Mouse (Mus musculus) embryonic facial prominence, embryonic 12.5 days (tissue): ENCODE data around the gene Ager. TPM values are rescaled to one million over a fixed set of nuclear protein-coding genes. Genes with fewer than 3 reads are reported as not detected.

ENCODE experiments used
- ATAC-seq: fragments of 200-750 bp; cut with Nextera tagmentation; 2 replicates; pipeline ENCODE4 v1.8.0; 2017; ENCODE audit not compliant: insufficient number of reproducible peaks, insufficient read depth, low FRiP score, low TSS enrichment
- H3K27ac ChIP-seq: fragments of 300-500 bp; sonication (generic); 2 replicates; pipeline ENCODE4 v1.5.1; 2016; ENCODE audit warnings: mild to moderate bottlenecking
- H3K27me3 ChIP-seq: fragments of 300-500 bp; sonication (generic); 2 replicates; pipeline ENCODE4 v1.6.1; 2016; ENCODE audit warnings: mild to moderate bottlenecking, moderate library complexity
- H3K36me3 ChIP-seq: fragments of 300-500 bp; sonication (generic); 2 replicates; pipeline ENCODE4 v1.6.1; 2016; ENCODE audit warnings: mild to moderate bottlenecking
- H3K4me1 ChIP-seq: fragments of 300-500 bp; sonication (generic); 2 replicates; pipeline ENCODE4 v1.6.1; 2016
- H3K4me2 ChIP-seq: fragments of 300-500 bp; sonication (generic); replicated peaks from 2 replicates; pipeline ENCODE4 v1.6.1; 2016; ENCODE audit warnings: mild to moderate bottlenecking, moderate library complexity
- H3K4me3 ChIP-seq: fragments of 300-500 bp; sonication (generic); 2 replicates; pipeline ENCODE4 v1.5.1; 2016; ENCODE audit warnings: mild to moderate bottlenecking
- H3K9ac ChIP-seq: fragments of 300-500 bp; sonication (generic); 2 replicates; pipeline ENCODE4 v1.6.1; 2016; ENCODE audit warnings: mild to moderate bottlenecking, moderate library complexity
- H3K9me3 ChIP-seq: fragments of 300-500 bp; sonication (generic); 2 replicates; pipeline ENCODE4 v1.6.1; 2016; ENCODE audit warnings: mild to moderate bottlenecking, moderate library complexity
- WGBS: fragments of 180-500 bp; shearing (Covaris S2); methylation state at CpG from one replicate; pipeline ENCODE4 v1.1.7; 2016; 5-methylcytosine and 5-hydroxymethylcytosine counted together
- polyA plus RNA-seq: library from polyadenylated mRNA; unstranded; fragments of >200 nt; fragmentation: Nextera tagmentation; extraction: Ambion mirVana; gene quantifications from 2 replicates; pipeline ENCODE4 v1.2.1, GENCODE M21; 2016

Gene Ager
- polyA plus RNA-seq = 3.1 and 3.5 TPM in 2 replicates

DNA sequence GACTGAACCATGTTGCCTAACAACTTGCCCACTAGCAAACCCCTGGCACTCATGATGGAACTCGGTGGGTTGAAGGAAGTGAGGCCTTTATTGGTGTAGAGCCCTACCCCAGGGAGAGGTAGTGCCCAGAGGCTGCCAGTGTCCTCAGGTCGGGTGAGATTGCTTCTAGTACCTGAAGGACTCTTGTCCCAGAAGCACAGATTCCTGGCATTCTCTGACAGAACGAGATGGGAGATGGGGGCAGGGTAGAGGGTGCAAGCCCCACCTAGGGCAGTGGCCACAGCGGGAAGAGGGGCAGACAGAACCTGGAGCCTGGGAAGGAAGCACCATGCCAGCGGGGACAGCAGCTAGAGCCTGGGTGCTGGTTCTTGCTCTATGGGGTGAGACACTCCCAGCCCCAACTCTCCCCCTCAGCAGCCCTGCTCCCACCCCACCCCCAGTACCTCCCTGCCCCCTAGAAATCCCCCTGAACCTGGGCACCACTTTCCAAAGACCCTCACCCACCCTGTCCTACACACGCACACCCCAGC lies at the start of gene Ager:
TSS of gene Ager (plus strand) at position 297 of the 530 bp plus-strand sequence.
- peaks cover 44% of the 10 kb centered on the region for H3K36me3 ChIP-seq
- 0 out of 2 replicates have a peak within 1 kb of the TSS, but pooled peaks have one; percentile 54 for H3K27ac ChIP-seq
- no peaks in the 10 kb centered on the region for H3K27me3 ChIP-seq
- WGBS = 21% methylated on average over 6 of the region's 6 CpGs
- no peak for ATAC-seq
- no peak within 1 kb of the TSS for H3K4me2 ChIP-seq
- H3K4me1 ChIP-seq = peaks cover 52% of the 10 kb centered on the region
- 0 out of 2 replicates have a peak within 1 kb of the TSS, but pooled peaks have one; percentile 2 for H3K4me3 ChIP-seq
- H3K9ac ChIP-seq = no peak within 1 kb of the TSS
- H3K9me3 ChIP-seq = no peaks in the 10 kb centered on the region

DNA sequence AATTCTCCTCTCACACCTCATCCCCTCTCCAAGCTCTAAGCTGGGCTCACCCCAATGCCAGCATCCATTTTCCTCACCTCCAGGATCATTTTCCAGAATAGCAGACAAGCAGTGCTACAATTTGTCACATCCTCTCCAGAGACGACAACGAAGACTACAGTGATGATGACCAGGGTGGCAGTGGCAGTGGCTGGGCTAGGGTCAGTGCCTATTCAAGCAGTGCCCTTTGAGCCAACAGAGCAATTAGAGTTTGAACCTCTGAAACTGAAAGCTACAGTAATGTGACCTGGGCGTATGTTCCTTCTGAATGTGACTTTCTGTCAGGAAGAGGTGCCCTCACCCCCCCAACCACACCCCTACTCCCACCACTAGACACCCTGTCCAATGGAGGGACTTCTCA lies 48.5 kb upstream of the Ager start:
- no peaks in the 10 kb centered on the region for H3K36me3 ChIP-seq
- ATAC-seq = no peak
- H3K4me1 ChIP-seq = no peaks in the 10 kb centered on the region
- no peak overlapping the region for H3K4me2 ChIP-seq
- H3K27ac ChIP-seq = no peak overlapping the region
- H3K27me3 ChIP-seq = no peaks in the 10 kb centered on the region
- H3K4me3 ChIP-seq = no peak overlapping the region
- no peaks in the 10 kb centered on the region for H3K9me3 ChIP-seq
- WGBS = 82% methylated on average over 3 of the region's 3 CpGs
- H3K9ac ChIP-seq = no peak overlapping the region

DNA sequence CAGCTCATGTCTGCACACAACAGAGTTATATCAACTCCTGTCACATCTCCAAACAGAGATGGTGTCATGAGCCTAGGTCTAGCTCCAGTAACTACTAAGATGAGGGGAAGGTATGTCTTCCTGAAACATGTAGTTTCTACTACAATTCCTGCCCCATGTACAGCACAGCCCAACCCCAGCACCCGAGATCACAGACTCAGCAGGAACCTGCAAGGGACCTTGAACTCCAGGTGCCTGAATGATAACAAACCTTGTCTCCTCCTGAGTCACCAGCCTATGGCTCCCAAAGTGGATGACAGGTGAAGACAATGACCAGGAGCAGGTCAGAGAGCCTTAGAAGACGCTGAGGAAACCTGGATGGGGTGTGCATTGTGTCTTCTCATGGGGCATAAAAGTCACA lies 47.8 kb upstream of the Ager start:
- no peak overlapping the region for H3K9ac ChIP-seq
- no peaks in the 10 kb centered on the region for H3K27me3 ChIP-seq
- H3K36me3 ChIP-seq = no peaks in the 10 kb centered on the region
- 73% methylated on average over 2 of the region's 2 CpGs for WGBS
- H3K9me3 ChIP-seq = no peaks in the 10 kb centered on the region
- no peak for ATAC-seq
- H3K27ac ChIP-seq = no peak overlapping the region
- no peaks in the 10 kb centered on the region for H3K4me1 ChIP-seq
- no peak overlapping the region for H3K4me3 ChIP-seq
- H3K4me2 ChIP-seq = no peak overlapping the region

DNA sequence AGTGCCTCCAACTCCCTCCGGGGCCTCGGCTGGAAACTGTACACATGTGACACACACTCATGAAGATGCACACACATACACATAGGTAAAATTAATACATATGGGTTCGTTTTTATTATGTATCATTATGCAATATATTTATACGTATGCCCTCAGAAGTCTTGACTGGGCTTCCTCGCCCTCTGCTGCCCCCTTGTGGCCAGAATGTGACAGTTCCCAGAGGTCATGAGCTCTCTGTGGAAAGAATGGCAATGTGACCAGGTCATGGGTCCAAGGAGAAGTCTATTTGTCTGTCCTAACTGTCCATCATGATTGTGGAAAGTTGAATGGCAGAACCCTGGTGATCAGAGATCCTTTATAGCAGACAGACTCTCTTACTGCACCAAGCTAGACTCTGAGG lies 42.2 kb upstream of the Ager start:
- no peak for ATAC-seq

DNA sequence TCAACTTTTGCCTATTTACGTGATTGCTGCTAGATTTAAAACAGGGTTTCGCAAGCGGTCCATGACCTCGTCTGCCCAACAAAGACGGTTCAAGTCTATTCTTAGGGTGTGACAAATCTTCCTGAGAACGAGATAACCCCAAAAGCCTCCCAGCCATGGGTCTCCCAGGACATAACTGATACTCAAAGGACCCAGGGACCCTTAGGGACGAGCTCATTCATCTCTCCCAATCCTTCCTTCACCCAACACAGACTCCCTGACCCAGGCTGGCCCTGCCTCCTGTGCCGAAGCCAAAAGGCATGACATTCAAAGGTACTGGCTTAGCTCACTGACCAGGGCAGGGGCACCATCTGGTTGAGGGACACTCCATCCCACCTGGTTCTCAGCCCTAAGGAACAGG lies 41.3 kb upstream of the Ager start:
- Histone ChIP-seq H3K4me3 (no peak overlapping the region), H3K36me3 (no peaks in the 10 kb centered on the region), H3K4me1 (no peaks in the 10 kb centered on the region), H3K4me2 (no peak overlapping the region), H3K9me3 (no peaks in the 10 kb centered on the region), H3K9ac (no peak overlapping the region), H3K27ac (no peak overlapping the region), H3K27me3 (no peaks in the 10 kb centered on the region)
- no peak for ATAC-seq
- 82% methylated on average over 8 of the region's 8 CpGs for WGBS

More for the DNA sequence above, 42.2 kb upstream of the Ager start:
- H3K4me1 ChIP-seq = no peaks in the 10 kb centered on the region
- H3K4me2 ChIP-seq = no peak overlapping the region
- H3K9me3 ChIP-seq = no peaks in the 10 kb centered on the region
- H3K27me3 ChIP-seq = no peaks in the 10 kb centered on the region
- H3K27ac ChIP-seq = no peak overlapping the region
- H3K4me3 ChIP-seq = no peak overlapping the region
- WGBS = 27% methylated on average over 5 of the region's 5 CpGs
- H3K36me3 ChIP-seq = no peaks in the 10 kb centered on the region
- no peak overlapping the region for H3K9ac ChIP-seq

DNA sequence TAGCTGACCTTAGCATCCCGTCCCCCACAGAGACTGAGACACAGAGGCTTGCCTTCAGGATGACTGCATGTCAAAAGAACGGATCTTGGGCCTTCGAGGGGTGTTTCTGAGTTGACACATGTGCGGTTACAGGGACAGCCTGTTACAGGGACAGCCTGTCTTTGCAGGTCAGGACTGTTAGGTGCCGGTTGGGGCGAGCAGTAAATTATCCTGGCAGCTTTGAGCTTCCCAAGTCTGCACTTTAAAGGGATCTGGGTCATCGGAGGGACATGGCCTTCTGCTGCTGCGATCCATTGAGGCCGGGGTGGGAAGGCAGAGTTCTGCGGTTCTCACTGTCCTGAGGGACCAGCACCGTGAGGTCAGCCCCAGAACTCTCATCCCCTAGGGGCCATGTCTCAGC lies 40.3 kb upstream of the Ager start:
- ATAC-seq = no peak
- no peaks in the 10 kb centered on the region for H3K4me1 ChIP-seq
- H3K4me3 ChIP-seq = no peak overlapping the region
- H3K9me3 ChIP-seq = no peaks in the 10 kb centered on the region
- 77% methylated on average over 11 of the region's 11 CpGs for WGBS
- H3K4me2 ChIP-seq = no peak overlapping the region
- H3K27ac ChIP-seq = no peak overlapping the region
- H3K36me3 ChIP-seq = no peaks in the 10 kb centered on the region
- H3K27me3 ChIP-seq = no peaks in the 10 kb centered on the region
- no peak overlapping the region for H3K9ac ChIP-seq

DNA sequence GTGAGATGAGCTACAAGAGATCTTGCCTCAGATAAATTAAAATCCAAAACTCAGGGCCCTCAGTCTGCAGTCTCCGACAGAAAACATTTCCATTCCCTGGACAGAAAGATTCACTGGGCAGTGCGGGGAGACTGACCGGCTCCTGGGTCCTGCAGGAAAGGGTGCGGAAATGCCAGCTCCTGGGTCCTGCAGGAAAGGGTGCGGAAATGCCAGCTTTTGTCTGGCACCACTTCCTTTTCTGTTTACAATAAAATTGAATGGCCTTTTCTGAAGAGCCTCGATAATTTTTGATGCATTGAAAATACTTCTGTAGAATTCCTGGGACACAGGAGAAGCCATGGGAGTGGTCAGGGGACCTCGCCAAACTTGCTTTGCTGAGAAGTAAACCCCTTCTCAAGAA lies 38.5 kb upstream of the Ager start:
- no peaks in the 10 kb centered on the region for H3K27me3 ChIP-seq
- WGBS = 78% methylated on average over 7 of the region's 7 CpGs
- no peak for ATAC-seq
- no peak overlapping the region for H3K27ac ChIP-seq
- H3K36me3 ChIP-seq = no peaks in the 10 kb centered on the region
- H3K4me1 ChIP-seq = peaks cover 3% of the 10 kb centered on the region
- no peak overlapping the region for H3K9ac ChIP-seq
- no peak overlapping the region for H3K4me3 ChIP-seq
- no peaks in the 10 kb centered on the region for H3K9me3 ChIP-seq
- no peak overlapping the region for H3K4me2 ChIP-seq

DNA sequence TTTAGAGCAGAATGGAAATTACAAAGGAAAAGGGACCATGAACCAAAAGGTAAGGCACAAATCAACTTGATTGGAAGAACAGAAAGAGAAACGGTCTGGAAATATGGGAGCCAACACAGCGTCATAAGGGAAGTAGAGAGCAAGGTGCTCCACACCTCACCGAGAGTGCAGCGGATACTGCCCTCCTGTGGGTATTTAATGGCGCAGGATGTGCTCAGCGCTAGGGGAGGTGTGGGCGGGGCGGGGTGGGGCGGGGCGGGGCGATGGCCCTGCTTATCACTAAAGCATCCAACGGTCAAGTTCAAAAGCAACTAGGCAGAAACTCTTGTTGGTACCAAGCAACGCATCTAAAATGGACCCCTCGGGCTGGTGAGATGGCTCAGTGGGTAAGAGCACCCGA lies 37.8 kb upstream of the Ager start:
- no peaks in the 10 kb centered on the region for H3K36me3 ChIP-seq
- H3K4me1 ChIP-seq = peaks cover 8% of the 10 kb centered on the region
- no peak overlapping the region for H3K4me2 ChIP-seq
- no peak overlapping the region for H3K27ac ChIP-seq
- H3K4me3 ChIP-seq = no peak overlapping the region
- H3K27me3 ChIP-seq = no peaks in the 10 kb centered on the region
- 30% methylated on average over 15 of the region's 15 CpGs for WGBS
- ATAC-seq = no peak
- H3K9ac ChIP-seq = no peak overlapping the region
- no peaks in the 10 kb centered on the region for H3K9me3 ChIP-seq

DNA sequence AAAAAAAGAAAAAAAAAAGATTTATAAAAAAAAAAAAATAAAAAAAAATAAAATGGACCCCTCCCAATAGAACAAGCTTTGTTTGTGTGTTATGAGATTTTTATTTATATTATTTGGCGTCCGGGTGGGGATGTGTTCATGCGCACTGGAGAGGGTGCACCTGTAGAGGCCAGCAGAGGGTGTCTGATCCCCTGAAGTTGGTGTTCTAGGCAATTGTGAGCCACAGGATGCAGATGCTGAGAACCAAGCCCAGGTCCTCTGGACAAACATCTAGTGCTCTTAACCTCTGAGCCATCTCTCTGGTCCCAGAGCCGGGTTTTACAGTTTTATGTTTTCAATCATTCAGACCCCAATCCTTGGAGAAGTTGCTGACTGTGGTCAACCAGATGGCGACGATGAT lies 37.2 kb upstream of the Ager start:
- Histone ChIP-seq H3K4me1 (peaks cover 8% of the 10 kb centered on the region), H3K27ac (no peak overlapping the region), H3K9me3 (no peaks in the 10 kb centered on the region), H3K9ac (no peak overlapping the region), H3K27me3 (no peaks in the 10 kb centered on the region), H3K4me3 (no peak overlapping the region), H3K36me3 (no peaks in the 10 kb centered on the region), H3K4me2 (no peak overlapping the region)
- ATAC-seq = no peak
- WGBS = 88% methylated on average over 6 of the region's 6 CpGs

DNA sequence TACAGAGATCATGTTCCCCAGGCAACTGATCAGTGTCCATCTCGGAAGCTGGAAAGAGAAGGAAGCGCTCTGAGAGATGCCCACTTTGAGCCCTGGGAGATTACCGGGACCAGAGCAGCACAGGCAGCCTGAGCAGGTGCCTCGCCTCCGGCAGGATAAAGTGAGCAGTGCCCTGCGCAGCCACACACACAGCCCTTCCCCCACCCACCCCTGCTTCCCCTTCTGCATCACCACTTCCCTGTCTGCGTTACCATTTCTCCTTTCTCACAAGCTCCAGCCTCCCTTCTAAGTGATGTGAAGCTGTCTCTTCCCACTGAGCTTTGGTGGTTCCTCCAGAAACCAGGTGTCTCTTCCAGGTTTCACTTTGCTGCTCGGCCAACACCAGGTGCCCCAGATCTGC lies 36.5 kb upstream of the Ager start:
- H3K4me2 ChIP-seq = no peak overlapping the region
- no peak overlapping the region for H3K9ac ChIP-seq
- H3K36me3 ChIP-seq = no peaks in the 10 kb centered on the region
- H3K27ac ChIP-seq = no peak overlapping the region; the same call in 1 of the 2 replicates
- H3K4me3 ChIP-seq = no peak overlapping the region
- H3K9me3 ChIP-seq = no peaks in the 10 kb centered on the region
- no peaks in the 10 kb centered on the region for H3K27me3 ChIP-seq
- WGBS = 40% methylated on average over 8 of the region's 8 CpGs
- no peak for ATAC-seq
- H3K4me1 ChIP-seq = peaks cover 8% of the 10 kb centered on the region

DNA sequence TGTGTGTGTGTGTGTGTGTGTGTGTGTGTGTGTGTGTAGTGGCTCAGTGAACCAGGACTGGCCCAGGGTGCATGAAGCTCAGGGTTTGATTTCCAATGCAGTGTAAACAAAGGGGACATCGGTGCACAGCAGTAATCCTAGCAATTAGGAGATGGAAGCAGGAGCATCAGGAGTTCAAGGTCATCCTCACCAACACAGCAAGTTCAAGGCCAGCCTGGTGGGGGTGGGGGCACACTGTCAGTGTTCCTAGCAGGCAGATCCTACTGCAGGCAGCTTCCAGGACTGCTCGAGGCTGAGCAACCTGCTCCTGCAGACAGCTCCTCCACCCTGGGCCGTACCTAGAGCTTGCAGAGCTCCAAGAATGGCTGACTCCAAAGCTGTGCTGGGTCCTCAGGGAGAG lies 35.1 kb upstream of the Ager start:
- no peak for ATAC-seq
- 61% methylated on average over 3 of the region's 3 CpGs for WGBS
- Histone ChIP-seq H3K4me3 (no peak overlapping the region), H3K4me1 (peaks cover 8% of the 10 kb centered on the region), H3K4me2 (no peak overlapping the region), H3K36me3 (no peaks in the 10 kb centered on the region), H3K9me3 (no peaks in the 10 kb centered on the region), H3K9ac (no peak overlapping the region), H3K27ac (no peak overlapping the region), H3K27me3 (no peaks in the 10 kb centered on the region)

DNA sequence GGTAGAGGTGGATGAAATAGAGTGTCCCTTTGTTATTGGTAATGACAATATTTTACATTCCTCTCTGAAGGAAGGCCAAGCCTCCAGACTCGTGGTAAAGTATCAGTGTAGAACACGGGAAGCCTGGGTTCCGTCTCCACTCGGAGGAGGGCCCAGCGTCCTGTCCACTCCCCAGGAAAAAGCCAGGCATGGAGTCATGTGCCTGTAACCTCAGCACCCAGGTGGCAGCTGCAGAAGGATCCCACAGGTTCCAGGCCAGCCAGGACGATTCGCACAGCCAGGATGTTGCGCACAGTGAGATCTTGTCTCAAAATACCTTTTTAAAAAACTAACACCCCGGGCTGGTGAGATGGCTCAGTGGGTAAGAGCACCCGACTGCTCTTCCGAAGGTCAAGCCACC lies 34.3 kb upstream of the Ager start:
- ATAC-seq = no peak
- Histone ChIP-seq H3K4me2 (no peak overlapping the region), H3K9ac (no peak overlapping the region), H3K36me3 (no peaks in the 10 kb centered on the region), H3K4me1 (peaks cover 8% of the 10 kb centered on the region), H3K9me3 (no peaks in the 10 kb centered on the region), H3K27ac (no peak overlapping the region), H3K27me3 (no peaks in the 10 kb centered on the region), H3K4me3 (no peak overlapping the region)
- WGBS = 73% methylated on average over 11 of the region's 11 CpGs

DNA sequence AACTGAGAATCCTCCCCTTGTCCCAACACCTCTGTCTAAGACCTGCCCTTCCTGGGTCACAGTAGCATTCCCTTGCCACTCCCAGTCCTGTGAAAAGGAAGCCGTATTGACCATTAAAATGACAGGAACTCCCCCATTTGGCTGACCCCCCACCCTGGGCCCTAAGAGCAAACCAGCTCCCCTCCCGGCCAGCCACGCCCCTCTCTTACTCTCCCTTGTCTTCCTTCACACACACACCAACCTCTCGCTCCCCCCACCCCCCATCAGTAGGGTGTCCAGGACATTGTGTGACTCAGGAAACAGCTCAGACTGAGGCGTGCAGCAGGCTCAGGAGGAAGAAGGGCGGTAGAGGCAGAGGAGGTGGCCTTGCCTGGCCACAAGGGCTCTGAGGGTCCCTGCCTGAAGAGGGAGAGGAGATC lies 33.6 kb upstream of the Ager start, which contains the start of gene Notch4:
TSS of gene Notch4 (plus strand) at position 266 of the 419 bp plus-strand sequence.
- no peaks in the 10 kb centered on the region for H3K9me3 ChIP-seq
- H3K36me3 ChIP-seq = no peaks in the 10 kb centered on the region
- no peak within 1 kb of the TSS for H3K9ac ChIP-seq
- ATAC-seq = no peak
- H3K4me3 ChIP-seq = no peak within 1 kb of the TSS
- H3K27me3 ChIP-seq = no peaks in the 10 kb centered on the region; the same call in 1 of the 2 replicates
- 9% methylated on average over 6 of the region's 6 CpGs for WGBS
- H3K4me2 ChIP-seq = peak within 1 kb of the TSS; percentile 21; the same call in 1 of the 2 replicates
- H3K27ac ChIP-seq = peak within 1 kb of the TSS; percentile 63
- H3K4me1 ChIP-seq = peaks cover 8% of the 10 kb centered on the region
